Mouse (Mus musculus): ENCODE measurements at regions not wholly inside any gene's neighbourhood (a gene's known extent, or its start where the extent isn't known, plus 50 kb on each side); places are given as distances from the start of the nearest gene placed in this dataset.
"Not testable (repeated sequence)": the region's sequence is repeated elsewhere in the genome, so short reads cannot be mapped to it uniquely, and the experiment has no call there.

GRCm38 (mm10) chr4:10670846-10671428 lies 203.4 kb upstream of the 2610301B20Rik start:
- no peak for DNase-seq

- DNase-seq, result no peak
Observed at GRCm38 (mm10) chr4:10691086-10691485, 183.2 kb upstream of the 2610301B20Rik start.

- DNase-seq, result no peak
Observed at GRCm38 (mm10) chr4:10692860-10693259, 181.4 kb upstream of the 2610301B20Rik start.

GRCm38 (mm10) chr4:10693446-10694105 lies 180.7 kb upstream of the 2610301B20Rik start:
- no peak for DNase-seq

GRCm38 (mm10) chr4:10694106-10694748 lies 180.1 kb upstream of the 2610301B20Rik start:
- DNase-seq, result not testable (repeated sequence)

GRCm38 (mm10) chr4:10697225-10697836 lies 177.0 kb upstream of the 2610301B20Rik start:
- no peak for DNase-seq

- no peak for DNase-seq
Observed at GRCm38 (mm10) chr4:10698637-10699036, 175.7 kb upstream of the 2610301B20Rik start.

GRCm38 (mm10) chr4:10701479-10701878 lies 172.8 kb upstream of the 2610301B20Rik start:
- DNase-seq, result no peak

GRCm38 (mm10) chr4:10703212-10703611 lies 171.1 kb upstream of the 2610301B20Rik start:
- no peak for DNase-seq

GRCm38 (mm10) chr4:10707016-10707657 lies 167.2 kb upstream of the 2610301B20Rik start:
- DNase-seq, result no peak

- no peak for DNase-seq
Observed at GRCm38 (mm10) chr4:10707658-10708056, 166.6 kb upstream of the 2610301B20Rik start.

- DNase-seq, result no peak
Observed at GRCm38 (mm10) chr4:10711939-10712533, 162.3 kb upstream of the 2610301B20Rik start.

GRCm38 (mm10) chr4:10723341-10723740 lies 151.0 kb upstream of the 2610301B20Rik start:
- no peak for DNase-seq

- DNase-seq, result no peak
Observed at GRCm38 (mm10) chr4:10727894-10728293, 146.4 kb upstream of the 2610301B20Rik start.

- DNase-seq, result no peak
Observed at GRCm38 (mm10) chr4:10745207-10745606, 129.1 kb upstream of the 2610301B20Rik start.

GRCm38 (mm10) chr4:10748816-10749215 lies 125.5 kb upstream of the 2610301B20Rik start:
- peak in 1 of 2 experiments; percentile 7 for DNase-seq

GRCm38 (mm10) chr4:10750377-10751062 lies 123.8 kb upstream of the 2610301B20Rik start:
- DNase-seq, result not testable (repeated sequence)

- DNase-seq, result no peak
Observed at GRCm38 (mm10) chr4:10753176-10753575, 121.1 kb upstream of the 2610301B20Rik start.

- no peak for DNase-seq
Observed at GRCm38 (mm10) chr4:10759491-10759890, 114.8 kb upstream of the 2610301B20Rik start.

GRCm38 (mm10) chr4:10767676-10768075 lies 106.6 kb upstream of the 2610301B20Rik start:
- DNase-seq, result peak; percentile 36 to 39

- no peak for DNase-seq
Observed at GRCm38 (mm10) chr4:10770026-10770643, 104.2 kb upstream of the 2610301B20Rik start.

All from cerebellum, adult 18-20 months (tissue).